Mouse (Mus musculus) lung, postnatal 0 days (tissue): ENCODE data around the gene 4933411K16Rik.

Experiments
- CTCF ChIP-seq: IDR thresholded peaks from 2 replicates; pipeline ENCODE4 v1.5.1; 2016; ENCODE audit warnings: antibody characterized with exemption, mild to moderate bottlenecking
- EP300 ChIP-seq: IDR thresholded peaks from 2 replicates; pipeline ENCODE4 v1.6.1; 2016; ENCODE audit warnings: antibody characterized with exemption, mild to moderate bottlenecking, control low read depth

- TF ChIP-seq CTCF (no peak), EP300 (no peak)
Measured at GRCm38 (mm10) chr19:42043988-42044387, 8.1 kb upstream of the 4933411K16Rik start.
